Mouse (Mus musculus) liver, embryonic 14.5 days (tissue): ENCODE measurements around the gene Vill. TPM values are rescaled to one million over a fixed set of nuclear protein-coding genes. Genes with fewer than 3 reads are reported as not detected.

Source experiments
- ATAC-seq: fragments of 200-750 bp; cut with Nextera tagmentation; 2 replicates; pipeline ENCODE4 v1.8.0; 2017; ENCODE audit warnings: moderate number of reproducible peaks, mild to moderate bottlenecking, moderate library complexity; ENCODE audit not compliant: insufficient read depth
- DNase-seq, 3 experiments: peaks; one replicate each; pipeline ENCODE4 v3.0.0-alpha.2; 2012 to 2013; ENCODE audit warnings: low read depth in 3 of 3, low spot score in 3 of 3
- H3K27ac ChIP-seq: fragments of 300-500 bp; sonication (generic); 2 replicates; pipeline ENCODE4 v1.5.1; 2014; ENCODE audit warnings: moderate library complexity, mild to moderate bottlenecking, control low read depth, inconsistent platforms
- H3K27me3 ChIP-seq: fragments of 300-500 bp; sonication (generic); 2 replicates; pipeline ENCODE4 v1.6.1; 2014; ENCODE audit warnings: mild to moderate bottlenecking, low read length, moderate library complexity; ENCODE audit not compliant: control insufficient read depth, insufficient read depth
- H3K36me3 ChIP-seq: fragments of 300-500 bp; sonication (generic); replicated peaks from 2 replicates; pipeline ENCODE4 v1.6.1; 2014; ENCODE audit warnings: low read depth; ENCODE audit not compliant: control insufficient read depth, insufficient read depth
- H3K4me1 ChIP-seq, 2 experiments: fragments of 200-500 bp in 1 of 2; fragments of 300-500 bp in 1 of 2; sonication (generic) in 1 of 2; replicated peaks; 2 replicates each; pipeline ENCODE4 v1.6.1; 2012 to 2014; ENCODE audit warnings: antibody characterized with exemption in 1 of 2, inconsistent platforms in 1 of 2, low read length in 1 of 2; ENCODE audit not compliant: control insufficient read depth in 2 of 2, insufficient read depth in 2 of 2
- H3K4me2 ChIP-seq: fragments of 300-500 bp; sonication (generic); 2 replicates; pipeline ENCODE4 v1.6.1; 2014; ENCODE audit warnings: low read depth, mild to moderate bottlenecking, control low read depth, moderate library complexity
- H3K4me3 ChIP-seq, 2 experiments: fragments of 200-500 bp in 1 of 2; fragments of 300-500 bp in 1 of 2; sonication (generic) in 1 of 2; 2 replicates each; pipeline ENCODE4 v1.5.1; 2012 to 2014; ENCODE audit warnings: low read depth in 2 of 2, low read length in 2 of 2, mild to moderate bottlenecking in 2 of 2, control low read depth in 1 of 2, inconsistent platforms in 1 of 2, moderate library complexity in 1 of 2; ENCODE audit not compliant: insufficient read depth in 1 of 2
- H3K9ac ChIP-seq: fragments of 300-500 bp; sonication (generic); replicated peaks from 2 replicates; pipeline ENCODE4 v1.6.1; 2014; ENCODE audit warnings: mild to moderate bottlenecking, control low read depth, moderate library complexity
- H3K9me3 ChIP-seq: fragments of 300-500 bp; sonication (generic); 2 replicates; pipeline ENCODE4 v1.6.1; 2016; ENCODE audit warnings: low read length, mixed read lengths; ENCODE audit not compliant: control insufficient read depth
- CTCF ChIP-seq: IDR thresholded peaks from 2 replicates; pipeline ENCODE4 v1.5.1; 2016; ENCODE audit warnings: antibody characterized with exemption, low read depth, control low read depth
- EP300 ChIP-seq: IDR thresholded peaks from 2 replicates; pipeline ENCODE4 v1.6.1; 2016; ENCODE audit warnings: antibody characterized with exemption, low read depth
- WGBS: fragments of 180-500 bp; shearing (Covaris S2); extraction: QIAGEN DNeasy Blood & Tissue Kit; methylation state at CpG from one replicate; pipeline ENCODE4 v1.1.7; 2014; ENCODE audit not compliant: insufficient replicate concordance; 5-methylcytosine and 5-hydroxymethylcytosine counted together
- polyA plus RNA-seq, 2 experiments: library from polyadenylated mRNA; depleted of rRNA in 1 of 2; stranded (reverse) in 1 of 2; unstranded in 1 of 2; fragments of >200 nt; fragmentation: Nextera tagmentation in 1 of 2; extraction: Ambion mirVana in 1 of 2; gene quantifications; 2 replicates each; pipeline versions ENCODE4 v1.2.1 to v1.2.3; 2012 to 2014

Gene Vill
- polyA plus RNA-seq, 2 experiments: 7.4 to 9.7 TPM

DNA sequence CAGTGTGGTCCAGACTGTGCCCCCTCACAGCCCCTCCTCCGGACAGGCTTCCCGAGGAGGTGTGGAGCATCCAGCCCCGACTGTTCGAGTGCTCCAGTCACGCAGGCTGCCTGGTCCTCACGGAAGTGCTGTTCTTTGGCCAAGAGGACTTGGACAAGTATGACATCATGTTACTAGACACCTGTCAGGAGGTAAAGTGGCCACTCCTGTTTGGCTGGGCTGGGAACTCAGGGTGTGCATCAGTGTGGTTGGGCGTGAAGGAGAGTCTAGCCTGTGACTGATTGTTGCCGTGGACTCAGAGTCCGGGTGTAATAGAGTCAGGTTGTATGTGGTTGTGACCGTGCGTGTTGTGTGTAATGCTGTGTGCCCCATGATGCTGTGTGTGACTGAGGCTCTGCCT, 15.7 kb downstream of the Vill start:
- DNase-seq: no peak
- no peak for ATAC-seq

DNA sequence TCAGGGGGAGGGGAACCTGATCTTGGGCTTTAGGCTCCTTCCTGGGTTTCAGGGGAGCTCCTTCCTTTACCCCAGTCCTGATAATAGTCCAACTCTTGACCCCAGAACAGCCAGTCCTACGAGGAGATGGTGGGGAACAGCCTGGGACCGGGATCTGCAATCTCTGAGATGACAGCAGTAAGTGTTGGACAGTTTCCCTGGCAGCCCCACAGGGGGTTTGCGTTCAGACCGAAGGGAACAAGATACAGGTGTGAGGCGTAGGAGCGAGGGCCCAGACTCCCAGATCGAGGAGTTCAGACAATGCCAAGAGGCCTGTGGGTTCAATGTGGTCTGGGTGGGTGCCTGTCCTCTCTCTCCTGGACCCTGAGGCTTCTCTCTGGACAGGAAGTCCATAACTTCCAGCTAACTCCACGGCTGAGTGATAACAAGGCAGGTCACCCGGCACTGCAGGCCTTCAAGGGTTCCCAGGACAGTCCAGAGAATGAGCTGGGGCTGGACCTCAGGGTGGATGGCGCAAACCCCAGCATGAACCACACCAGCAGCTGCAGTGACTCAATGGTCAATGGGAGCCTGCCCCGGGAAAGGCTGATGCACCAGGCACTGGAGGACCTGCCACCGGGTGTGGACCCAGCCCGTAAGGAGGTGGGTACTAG, 17.7 kb downstream of the Vill start:
- DNase-seq (no peak), ATAC-seq (no peak)
- Histone ChIP-seq H3K4me2 (no peak overlapping the region), H3K4me3 (no peak overlapping the region), H3K27me3 (no peaks in the 10 kb centered on the region), H3K4me1 (no peaks in the 10 kb centered on the region), H3K9ac (no peak overlapping the region), H3K9me3 (no peaks in the 10 kb centered on the region), H3K36me3 (no peaks in the 10 kb centered on the region), H3K27ac (no peak overlapping the region)
- no peak for TF ChIP-seq EP300
- TF ChIP-seq CTCF: no peak
- WGBS: 64% methylated on average over 13 of the region's 13 CpGs

More for the DNA sequence above, 15.7 kb downstream of the Vill start:
- no peak overlapping the region for H3K4me3 ChIP-seq
- 75% methylated on average over 11 of the region's 11 CpGs for WGBS
- no peak overlapping the region for H3K4me2 ChIP-seq
- no peak overlapping the region for H3K27ac ChIP-seq
- H3K4me1 ChIP-seq: no peaks in the 10 kb centered on the region; a peak in 2 of 4 replicates
- TF ChIP-seq CTCF (no peak), EP300 (no peak)
- no peaks in the 10 kb centered on the region for H3K9me3 ChIP-seq
- no peaks in the 10 kb centered on the region for H3K27me3 ChIP-seq
- no peaks in the 10 kb centered on the region for H3K36me3 ChIP-seq
- no peak overlapping the region for H3K9ac ChIP-seq

DNA sequence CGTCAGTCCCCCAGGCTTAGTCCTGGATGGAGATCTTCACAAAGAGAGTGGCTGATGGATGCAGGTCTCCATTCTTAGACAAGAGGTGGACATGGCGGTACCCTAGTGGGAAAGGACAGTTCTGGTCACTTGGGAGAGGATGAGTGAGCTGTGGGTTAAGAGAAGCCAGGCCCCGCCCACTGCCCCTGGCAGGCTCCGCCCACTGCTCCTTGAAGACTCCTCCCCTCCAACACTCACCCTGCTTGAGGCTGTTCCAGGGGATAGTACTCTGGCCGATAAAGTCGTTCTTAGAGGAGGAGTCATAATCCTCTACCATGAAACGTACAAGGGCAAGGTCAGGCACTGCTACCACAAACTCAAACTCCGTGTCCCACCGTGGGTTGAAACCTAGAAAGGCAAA, 19.2 kb downstream of the Vill start:
- no peaks in the 10 kb centered on the region for H3K36me3 ChIP-seq
- no peak overlapping the region for H3K27ac ChIP-seq
- H3K9me3 ChIP-seq: no peaks in the 10 kb centered on the region
- no peaks in the 10 kb centered on the region for H3K4me1 ChIP-seq
- H3K4me3 ChIP-seq: no peak overlapping the region
- TF ChIP-seq EP300 (no peak), CTCF (no peak)
- H3K27me3 ChIP-seq: no peaks in the 10 kb centered on the region
- no peak overlapping the region for H3K4me2 ChIP-seq
- 60% methylated on average over 9 of the region's 9 CpGs for WGBS
- ATAC-seq: no peak
- DNase-seq: no peak
- H3K9ac ChIP-seq: no peak overlapping the region

DNA sequence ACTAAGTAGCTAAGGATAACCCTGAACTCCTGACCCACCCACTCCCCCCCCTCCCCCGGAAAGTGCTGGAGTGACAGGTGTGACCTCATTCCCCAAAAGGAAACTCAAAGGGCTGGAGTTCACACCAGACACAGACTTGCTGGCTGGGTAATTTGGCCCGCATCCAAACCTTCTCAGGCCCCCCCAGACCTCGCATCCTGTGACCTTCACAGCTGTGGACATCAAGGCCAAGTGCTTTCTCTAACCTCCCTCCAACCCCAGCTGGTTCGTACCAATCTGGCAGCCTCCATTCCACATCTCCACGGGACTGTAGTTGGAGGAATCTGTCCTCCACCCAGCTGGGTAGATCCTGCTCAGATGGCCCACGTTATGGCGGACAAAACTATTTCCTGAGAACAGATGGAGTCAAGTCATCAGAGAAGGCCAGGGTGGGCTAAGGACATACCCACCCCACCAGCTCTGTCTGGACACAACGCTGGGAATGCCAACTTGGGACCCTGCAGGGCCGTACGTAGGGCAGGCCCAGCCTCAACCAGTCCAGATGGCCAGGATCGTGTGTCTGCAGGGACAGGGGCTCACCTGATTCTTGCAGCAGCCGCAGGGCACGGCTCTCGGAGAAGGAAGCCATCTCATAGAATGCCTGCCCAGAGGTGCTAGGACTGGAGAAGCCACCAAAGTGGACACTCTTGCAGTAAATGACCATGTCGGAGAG, 20.8 kb downstream of the Vill start:
- Histone ChIP-seq H3K4me3 (no peak overlapping the region), H3K36me3 (no peaks in the 10 kb centered on the region), H3K4me1 (no peaks in the 10 kb centered on the region), H3K9me3 (no peaks in the 10 kb centered on the region), H3K9ac (no peak overlapping the region), H3K27ac (no peak overlapping the region), H3K27me3 (no peaks in the 10 kb centered on the region), H3K4me2 (no peak overlapping the region)
- ATAC-seq: no peak
- WGBS: 76% methylated on average over 15 of the region's 15 CpGs
- no peak for DNase-seq
- TF ChIP-seq CTCF (no peak), EP300 (no peak)

DNA sequence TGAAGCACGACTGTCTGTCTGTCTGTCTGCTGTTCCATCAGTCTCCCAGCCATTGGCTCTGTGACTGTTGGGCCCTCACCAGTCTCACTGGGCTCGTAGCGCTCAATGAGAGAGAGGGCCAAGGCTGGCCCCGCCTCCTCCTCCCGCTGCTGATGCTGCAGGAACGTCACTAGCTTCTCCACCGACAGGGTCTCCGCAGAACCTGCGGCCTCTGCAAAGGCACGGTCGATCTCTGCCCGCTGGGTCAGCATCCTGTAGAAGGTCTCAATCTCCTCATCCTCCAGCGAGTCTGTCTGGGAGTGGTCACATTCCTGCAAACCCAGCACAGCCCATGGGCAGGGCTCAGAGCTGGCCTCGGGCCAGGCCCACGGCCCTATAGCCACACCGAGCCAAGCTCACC, 23.1 kb downstream of the Vill start:
- Histone ChIP-seq H3K27ac (no peak overlapping the region), H3K27me3 (no peaks in the 10 kb centered on the region), H3K36me3 (no peaks in the 10 kb centered on the region), H3K9me3 (no peaks in the 10 kb centered on the region), H3K9ac (no peak overlapping the region), H3K4me3 (no peak overlapping the region), H3K4me1 (no peaks in the 10 kb centered on the region), H3K4me2 (no peak overlapping the region)
- DNase-seq: no peak
- ATAC-seq: peak; percentile 22; the same call in 1 of the 2 replicates
- WGBS: 57% methylated on average over 16 of the region's 16 CpGs
- no peak for TF ChIP-seq CTCF
- TF ChIP-seq EP300: no peak
